ENCODE assay signal across 21 mouse cellular contexts in the genomic region with DNA sequence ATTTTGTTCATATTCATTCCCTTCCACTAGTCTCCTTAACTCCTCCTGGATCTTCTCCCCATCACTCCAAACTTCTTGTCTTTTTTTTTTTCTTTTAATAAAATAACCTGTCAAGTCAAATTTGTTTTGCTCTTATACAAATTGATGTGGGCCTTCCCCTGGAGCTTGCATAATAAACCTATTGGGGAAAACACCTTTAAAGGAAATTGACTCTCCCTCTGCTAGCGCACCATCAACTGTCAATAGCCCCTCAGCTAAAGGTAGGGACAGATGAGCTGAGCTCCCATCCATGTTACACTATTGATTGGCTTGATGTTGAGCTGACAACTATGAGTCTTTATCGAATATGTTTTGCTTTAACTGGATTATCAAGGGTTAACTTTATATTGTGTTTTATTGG.
"Had no signal": no experiment of that assay in that cellular context is flagged by ENCODE, and none has a peak within 500 bp of the region (broad histone marks: within the 10 kb centered on the region; RNA-seq: fewer than 3 reads in every experiment).

No protein-coding gene starts in this region.

- H3K9ac ChIP-seq: lung, embryonic 15.5 days; midbrain, embryonic 12.5 days; neural tube, embryonic 13.5 days; neural tube, embryonic 15.5 days had no signal

- H3K27me3 ChIP-seq: lung, embryonic 15.5 days; megakaryocyte, embryonic 14.5 days; midbrain, embryonic 12.5 days; neural tube, embryonic 13.5 days; neural tube, embryonic 15.5 days had no signal

- H3K27ac ChIP-seq: lung, embryonic 15.5 days; macrophage; midbrain, embryonic 12.5 days; neural tube, embryonic 13.5 days; neural tube, embryonic 15.5 days had no signal

- H3K4me3 ChIP-seq: lung, embryonic 15.5 days; megakaryocyte, embryonic 14.5 days; midbrain, embryonic 12.5 days; myocyte; neural tube, embryonic 13.5 days; neural tube, embryonic 15.5 days had no signal

- H3K4me1 ChIP-seq: lung, embryonic 15.5 days; midbrain, embryonic 12.5 days; neural tube, embryonic 13.5 days; neural tube, embryonic 15.5 days had no signal

- H3K36me3 ChIP-seq: lung, embryonic 15.5 days; midbrain, embryonic 12.5 days; neural tube, embryonic 13.5 days; neural tube, embryonic 15.5 days had no signal

- ATAC-seq: lung, postnatal 0 days; midbrain, embryonic 16.5 days had no signal

- DNase-seq: lung, adult 2 months; lung, postnatal 14 days; lung, postnatal 36 days; midbrain, embryonic 14.5 days; retina, postnatal 1 day; right cerebral cortex, adult 18-20 months; right cerebral cortex, postnatal 25 days; right cerebral cortex, postnatal 4 days; spleen, adult 18-20 months; thymus, adult 18-20 months; thymus, postnatal 14 days; thymus, postnatal 36 days had no signal

- H3K4me2 ChIP-seq: lung, embryonic 15.5 days; midbrain, embryonic 12.5 days; neural tube, embryonic 13.5 days; neural tube, embryonic 15.5 days had no signal

- H3K9me3 ChIP-seq: lung, embryonic 15.5 days; megakaryocyte, embryonic 14.5 days; midbrain, embryonic 12.5 days; neural tube, embryonic 13.5 days; neural tube, embryonic 15.5 days had no signal
